In the genomic region with DNA sequence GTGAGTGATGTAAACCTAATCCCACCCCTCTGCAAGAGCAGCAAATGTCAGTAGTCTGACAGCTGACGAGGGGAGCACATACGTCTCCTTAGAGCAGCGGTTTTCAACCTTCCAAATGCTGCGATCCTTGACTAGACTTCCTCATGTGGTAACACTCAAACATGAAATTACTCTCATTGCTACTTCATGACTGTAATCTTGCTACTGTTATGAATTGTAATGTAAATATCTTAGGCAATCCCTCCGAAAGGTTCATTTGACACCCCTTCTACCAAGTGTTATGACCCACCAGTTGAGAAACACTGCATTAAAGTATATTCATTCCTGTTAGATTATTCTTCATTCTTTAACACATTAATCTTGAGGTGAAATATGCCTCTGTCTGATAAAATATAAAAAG, we compare ENCODE assay signal across 34 mouse cellular contexts.
"Had no signal": no experiment of that assay in that cellular context is flagged by ENCODE, and none has a peak within 500 bp of the region (broad histone marks: within the 10 kb centered on the region; RNA-seq: fewer than 3 reads in every experiment).

No protein-coding gene starts in this region.

- ATAC-seq: hindbrain, embryonic 16.5 days; hindbrain, postnatal 0 days; inflammation-experienced regulatory T-cells, adult 6 months; intestine, embryonic 15.5 days; intestine, embryonic 16.5 days; intestine, postnatal 0 days had no signal

- H3K9me3 ChIP-seq: heart, embryonic 10.5 days; heart, embryonic 13.5 days; heart, embryonic 15.5 days; hindbrain, embryonic 10.5 days; hindbrain, embryonic 12.5 days; hindbrain, embryonic 13.5 days; hindbrain, embryonic 15.5 days; intestine, embryonic 15.5 days; kidney, embryonic 15.5 days had no signal

- DNase-seq: heart, postnatal 10 days; heart, postnatal 14 days; heart, postnatal 36 days; heart, postnatal 4 days; kidney, adult 11 months; kidney, adult 18-20 months; kidney, adult 2 months; kidney, adult 8-10 months; kidney, adult 9 months; kidney, postnatal 10 days; kidney, postnatal 14 days; kidney, postnatal 25 days; kidney, postnatal 36 days; kidney, postnatal 4 days; layer of hippocampus, adult 9-11 months; layer of hippocampus, postnatal 36 days had no signal

- H3K27ac ChIP-seq: heart, embryonic 10.5 days; heart, embryonic 13.5 days; heart, embryonic 15.5 days; hindbrain, embryonic 10.5 days; hindbrain, embryonic 12.5 days; hindbrain, embryonic 13.5 days; hindbrain, embryonic 14.5 days; hindbrain, embryonic 15.5 days; hindbrain, postnatal 0 days; intestine, embryonic 15.5 days; kidney, embryonic 15.5 days; kidney, postnatal 0 days; layer of hippocampus, adult 2 months had no signal

- H3K9ac ChIP-seq: heart, embryonic 13.5 days; heart, embryonic 15.5 days; hindbrain, embryonic 12.5 days; hindbrain, embryonic 13.5 days; hindbrain, embryonic 14.5 days; hindbrain, embryonic 15.5 days; intestine, embryonic 15.5 days; kidney, embryonic 15.5 days had no signal

- H3K4me2 ChIP-seq: heart, embryonic 11.5 days; heart, embryonic 13.5 days; heart, embryonic 15.5 days; hindbrain, embryonic 12.5 days; hindbrain, embryonic 13.5 days; hindbrain, embryonic 14.5 days; hindbrain, embryonic 15.5 days; intestine, embryonic 15.5 days; kidney, embryonic 15.5 days had no signal

- H3K4me3 ChIP-seq: heart, embryonic 10.5 days; heart, embryonic 13.5 days; heart, embryonic 15.5 days; hindbrain, embryonic 10.5 days; hindbrain, embryonic 12.5 days; hindbrain, embryonic 13.5 days; hindbrain, embryonic 15.5 days; intestine, embryonic 15.5 days; kidney, embryonic 15.5 days; layer of hippocampus, adult 2 months had no signal

- H3K4me1 ChIP-seq: hindbrain, embryonic 10.5 days; hindbrain, embryonic 13.5 days had no signal

- H3K27me3 ChIP-seq: heart, embryonic 13.5 days; heart, embryonic 15.5 days; hindbrain, embryonic 12.5 days; hindbrain, embryonic 13.5 days; hindbrain, embryonic 15.5 days; intestine, embryonic 15.5 days; kidney, embryonic 15.5 days had no signal
